ENCODE assay signal across 8 mouse cellular contexts in genomic region chr19:26711268-26711667, GRCm38 (mm10).
DNase-seq lines count a peak whose midpoint lies in the region; ATAC-seq and TF ChIP-seq lines count a peak whose summit lies in the region.

No protein-coding gene starts in this region.

- DNase-seq in 3T3-L1 (ENCODE audit: low read depth, low spot score): peak; percentile 33
- DNase-seq in CD4-positive, CD25-positive, alpha-beta regulatory T cell, adult 2 months (ENCODE audit: low read depth, low spot score): peak; percentile 63
- peak; percentile 72 for DNase-seq in embryo, embryonic 10.5 days (ENCODE audit: low spot score)
- no peak for DNase-seq in urinary bladder, postnatal 36 days (ENCODE audit: low spot score in 2 of 2)
- no peak for DNase-seq in urinary bladder, adult 18-20 months (ENCODE audit: low spot score in 2 of 2)
- no peak for DNase-seq in adrenal gland, adult 2 months

- WGBS in intestine, postnatal 0 days: 45% methylated on average over 2 of the region's 2 CpGs
- WGBS in intestine, embryonic 15.5 days: 53% methylated on average over 2 of the region's 2 CpGs

- H3K27me3 ChIP-seq in intestine, postnatal 0 days (replicated peaks; ENCODE audit: control insufficient read depth, insufficient read depth, low read length): no peaks in the 10 kb centered on the region
- no peaks in the 10 kb centered on the region for H3K27me3 ChIP-seq in intestine, embryonic 15.5 days (replicated peaks)

- H3K36me3 ChIP-seq in intestine, postnatal 0 days (ENCODE audit: control insufficient read depth, insufficient read depth): peaks cover 6% of the 10 kb centered on the region
- no peaks in the 10 kb centered on the region for H3K36me3 ChIP-seq in intestine, embryonic 15.5 days

- H3K4me2 ChIP-seq in intestine, postnatal 0 days (replicated peaks; ENCODE audit: low read depth): no peak overlapping the region
- H3K4me2 ChIP-seq in intestine, embryonic 15.5 days (replicated peaks): no peak overlapping the region

- no peak overlapping the region for H3K9ac ChIP-seq in intestine, postnatal 0 days (ENCODE audit: low read depth, low read length)
- H3K9ac ChIP-seq in intestine, embryonic 15.5 days: no peak overlapping the region

- no peaks in the 10 kb centered on the region for H3K4me1 ChIP-seq in intestine, postnatal 0 days (replicated peaks; ENCODE audit: control insufficient read depth, insufficient read depth, low read length)
- H3K4me1 ChIP-seq in intestine, embryonic 15.5 days (replicated peaks): 0 out of 2 replicates have a peak, but pooled peaks cover 3% of the 10 kb centered on the region

- TF ChIP-seq CTCF in intestine, postnatal 0 days (IDR thresholded peaks at IDR 0.05; ENCODE audit: low read depth): peak; percentile 63

- no peak overlapping the region for H3K27ac ChIP-seq in intestine, postnatal 0 days (ENCODE audit: low read depth, low read length)
- no peak overlapping the region for H3K27ac ChIP-seq in intestine, embryonic 15.5 days

- H3K4me3 ChIP-seq in intestine, postnatal 0 days (ENCODE audit: low read depth, low read length): no peak overlapping the region
- no peak overlapping the region for H3K4me3 ChIP-seq in intestine, embryonic 15.5 days (replicated peaks)

- H3K9me3 ChIP-seq in intestine, postnatal 0 days (ENCODE audit: control insufficient read depth): no peaks in the 10 kb centered on the region
- no peaks in the 10 kb centered on the region for H3K9me3 ChIP-seq in intestine, embryonic 15.5 days

- ATAC-seq in intestine, postnatal 0 days: no peak
- ATAC-seq in intestine, embryonic 15.5 days: no peak

Comparison
In these comparisons a context has a peak if more than half of its experiments do, and no peak if none do; other contexts are left out.
1. DNase-seq: peak in 3T3-L1 (single experiment), CD4-positive, CD25-positive, alpha-beta regulatory T cell, adult 2 months (single experiment) and embryo, embryonic 10.5 days (single experiment); none in urinary bladder, postnatal 36 days (0 of 2), urinary bladder, adult 18-20 months (0 of 2) and adrenal gland, adult 2 months (single experiment).